Mouse (Mus musculus) G1E (cell line): ENCODE results near the gene Ttc29. TPM values are rescaled to one million over a fixed set of nuclear protein-coding genes. Genes with fewer than 3 reads are reported as not detected.

Source experiments
- ATAC-seq: 2 replicates; pipeline ENCODE4 v1.8.0; 2016; ENCODE audit warnings: mild to moderate bottlenecking; ENCODE audit not compliant: insufficient number of reproducible peaks, poor library complexity, low FRiP score, severe bottlenecking; ENCODE audit errors: extremely low read depth
- DNase-seq: peaks from one replicate; pipeline ENCODE4 v3.0.0; 2012; ENCODE audit warnings: low spot score
- H3K27me3 ChIP-seq: 2 replicates; pipeline ENCODE4 v1.6.1; 2012; ENCODE audit warnings: mild to moderate bottlenecking, low read length, inconsistent platforms; ENCODE audit not compliant: insufficient read depth
- H3K36me3 ChIP-seq: replicated peaks from 2 replicates; pipeline ENCODE3; 2012; ENCODE audit warnings: mild to moderate bottlenecking, inconsistent platforms
- H3K4me1 ChIP-seq: 2 replicates; pipeline ENCODE4 v1.6.1; 2012; ENCODE audit warnings: low read depth, low read length, inconsistent platforms, mixed read lengths; ENCODE audit not compliant: insufficient read depth
- H3K4me3 ChIP-seq: 2 replicates; pipeline ENCODE4 v1.5.1; 2012; ENCODE audit warnings: low read depth, mild to moderate bottlenecking, inconsistent platforms, low read length, moderate library complexity, mixed read lengths
- H3K9me3 ChIP-seq: replicated peaks from 2 replicates; pipeline ENCODE4 v1.6.1; 2012; ENCODE audit warnings: inconsistent platforms
- CTCF ChIP-seq: IDR thresholded peaks from 2 replicates; pipeline ENCODE4 v1.5.1; 2012; ENCODE audit warnings: low read depth, low read length, inconsistent platforms, mixed read lengths
- GATA1 ChIP-seq: IDR thresholded peaks from 2 replicates; pipeline ENCODE4 v1.6.1; 2012; ENCODE audit warnings: borderline replicate concordance, low read length, inconsistent platforms, mixed read lengths
- GATA2 ChIP-seq: IDR thresholded peaks from 2 replicates; pipeline ENCODE4 v1.6.1; 2012; ENCODE audit warnings: low read depth, low read length, inconsistent platforms, borderline replicate concordance
- POLR2AphosphoS5 ChIP-seq: IDR thresholded peaks from 2 replicates; pipeline ENCODE4 v1.6.1; 2012; ENCODE audit warnings: low read depth, low read length, inconsistent platforms; ENCODE audit not compliant: insufficient replicate concordance
- TAL1 ChIP-seq: conservative IDR thresholded peaks from 2 replicates; pipeline ENCODE4 v1.6.1; 2012; ENCODE audit warnings: low read depth, low read length, inconsistent platforms, mixed read lengths
- polyA plus RNA-seq: library from polyadenylated mRNA; stranded (reverse); fragments of >175 nt; gene quantifications from 2 replicates; pipeline ENCODE4 v1.2.3, GENCODE M21; 2012
- total RNA-seq, 2 experiments: library from RNA; stranded (forward) in 1 of 2; stranded (reverse) in 1 of 2; fragments of 200-1000 nt in 1 of 2; fragments of >200 nt in 1 of 2; fragmentation: Nextera tagmentation in 1 of 2; gene quantifications; 2 replicates each; pipeline ENCODE4 v1.2.3; 2014 to 2017

Ttc29 gene
- total and polyA plus RNA-seq, 3 experiments = 0.38 to 2.8 (median 1.2) TPM

DNA sequence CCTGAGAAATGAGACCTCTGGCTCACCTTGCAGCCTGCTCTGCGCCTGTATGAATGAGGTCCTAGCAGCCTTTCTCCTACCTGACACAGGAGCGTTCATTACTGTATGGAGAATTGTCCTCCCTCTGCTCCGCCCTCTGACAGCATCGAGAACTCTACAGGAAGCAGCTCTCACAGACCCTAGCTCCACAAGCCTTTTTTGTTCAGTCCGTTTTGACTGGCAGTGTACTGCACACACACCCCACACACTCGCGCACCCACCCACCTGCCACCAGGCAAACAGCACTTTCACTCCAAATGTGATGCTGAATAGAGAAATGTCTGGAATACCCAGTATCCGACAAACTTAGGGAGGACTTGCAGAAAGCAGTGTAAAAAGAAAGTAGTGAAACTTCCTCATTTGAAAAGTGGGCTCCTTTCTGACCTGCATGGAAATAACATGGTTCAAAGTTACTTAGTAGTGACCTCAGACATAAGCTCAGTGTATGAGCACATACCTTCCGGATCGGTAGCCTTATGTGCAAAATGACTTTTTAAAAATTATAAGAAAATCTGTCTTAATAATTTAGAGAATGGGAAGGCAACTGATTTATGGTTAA lies 76.4 kb downstream of the Ttc29 start:
- no peak for DNase-seq
- no peaks in the 10 kb centered on the region for H3K36me3 ChIP-seq
- no peaks in the 10 kb centered on the region for H3K9me3 ChIP-seq
- no peak overlapping the region for H3K4me3 ChIP-seq
- peaks cover 5% of the 10 kb centered on the region for H3K27me3 ChIP-seq
- no peak for TF ChIP-seq POLR2AphosphoS5
- TF ChIP-seq GATA1 = no peak
- TF ChIP-seq CTCF = no peak
- no peak for TF ChIP-seq GATA2
- TF ChIP-seq TAL1 = no peak
- peaks cover 11% of the 10 kb centered on the region for H3K4me1 ChIP-seq
- ATAC-seq = no peak

DNA sequence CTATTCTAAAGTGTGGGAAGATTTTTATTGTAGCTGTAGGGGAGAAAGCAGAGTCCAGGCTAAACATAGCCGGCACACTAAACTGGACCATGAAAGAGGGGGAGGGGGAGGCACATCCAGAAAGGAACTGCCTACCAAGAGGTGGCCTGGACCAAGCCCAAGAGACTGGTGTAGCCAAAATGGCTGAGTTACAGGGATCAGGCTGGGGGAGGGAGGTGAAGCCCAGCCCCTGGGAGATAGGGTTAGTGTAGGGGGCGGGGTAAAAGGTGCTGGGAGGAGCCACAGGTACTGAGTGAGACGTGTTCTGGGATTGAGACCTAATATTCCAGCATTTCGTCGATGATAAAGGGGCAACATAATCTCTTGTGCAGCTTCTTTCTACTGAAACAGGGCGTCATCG lies 77.2 kb downstream of the Ttc29 start:
- peaks cover 5% of the 10 kb centered on the region for H3K27me3 ChIP-seq
- no peak for ATAC-seq
- H3K4me3 ChIP-seq = no peak overlapping the region

DNA sequence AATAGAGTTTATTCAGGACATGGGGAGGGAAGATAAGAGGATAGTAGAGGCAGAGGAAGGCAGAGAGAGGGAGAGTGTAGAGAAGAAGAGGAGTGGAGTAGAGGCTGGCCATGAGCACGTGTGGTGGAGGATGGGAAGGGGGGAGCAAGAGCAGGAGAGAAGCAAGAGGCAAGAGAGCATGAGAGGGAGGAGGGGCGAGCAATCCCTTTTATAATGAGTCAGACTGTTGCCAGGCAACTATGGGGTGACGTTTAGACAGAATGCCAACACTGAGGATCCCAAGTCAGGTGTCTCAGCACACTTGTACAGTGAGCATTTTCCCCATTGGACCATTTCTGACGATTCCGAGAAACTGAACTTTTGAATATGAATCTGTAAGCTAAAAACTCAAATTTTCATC lies 82.4 kb downstream of the Ttc29 start:
- no peak for DNase-seq

More for the DNA sequence above, 77.2 kb downstream of the Ttc29 start:
- no peak for DNase-seq
- no peaks in the 10 kb centered on the region for H3K36me3 ChIP-seq
- TF ChIP-seq GATA1 (no peak), TAL1 (no peak), POLR2AphosphoS5 (no peak), GATA2 (no peak), CTCF (no peak)
- H3K9me3 ChIP-seq = no peaks in the 10 kb centered on the region
- H3K4me1 ChIP-seq = peaks cover 15% of the 10 kb centered on the region

DNA sequence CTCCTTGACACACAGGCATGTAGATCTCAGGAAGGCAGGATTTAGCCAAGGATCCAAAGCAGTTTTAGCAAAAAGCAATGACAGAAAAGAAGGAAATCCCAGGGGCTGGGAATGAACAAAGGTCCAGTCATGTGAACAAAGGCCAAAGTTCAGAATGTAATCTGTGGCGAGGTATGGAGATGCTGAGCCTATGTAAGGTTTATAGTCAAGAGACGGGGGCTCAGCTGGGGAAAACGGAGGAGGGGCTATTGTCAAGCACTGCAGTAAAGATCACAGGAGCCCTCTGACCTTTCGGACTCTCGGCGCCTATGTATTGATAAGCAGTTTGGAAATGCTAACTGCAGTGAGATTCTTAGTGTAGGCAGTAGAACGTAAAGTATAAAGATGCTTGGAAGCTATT lies 90.5 kb downstream of the Ttc29 start:
- Histone ChIP-seq H3K36me3 (no peaks in the 10 kb centered on the region), H3K4me3 (no peak overlapping the region), H3K4me1 (peaks cover 3% of the 10 kb centered on the region), H3K9me3 (no peaks in the 10 kb centered on the region), H3K27me3 (peaks cover 35% of the 10 kb centered on the region)
- DNase-seq = no peak
- TF ChIP-seq GATA2 = no peak
- TF ChIP-seq GATA1 = no peak
- no peak for TF ChIP-seq TAL1
- no peak for TF ChIP-seq CTCF
- no peak for TF ChIP-seq POLR2AphosphoS5
- ATAC-seq = no peak

More for the DNA sequence above, 82.4 kb downstream of the Ttc29 start:
- peaks cover 12% of the 10 kb centered on the region for H3K4me1 ChIP-seq
- no peaks in the 10 kb centered on the region for H3K36me3 ChIP-seq
- no peaks in the 10 kb centered on the region for H3K9me3 ChIP-seq
- no peak for ATAC-seq
- peaks cover 18% of the 10 kb centered on the region for H3K27me3 ChIP-seq
- TF ChIP-seq TAL1 = no peak
- TF ChIP-seq POLR2AphosphoS5 = no peak
- no peak overlapping the region for H3K4me3 ChIP-seq

DNA sequence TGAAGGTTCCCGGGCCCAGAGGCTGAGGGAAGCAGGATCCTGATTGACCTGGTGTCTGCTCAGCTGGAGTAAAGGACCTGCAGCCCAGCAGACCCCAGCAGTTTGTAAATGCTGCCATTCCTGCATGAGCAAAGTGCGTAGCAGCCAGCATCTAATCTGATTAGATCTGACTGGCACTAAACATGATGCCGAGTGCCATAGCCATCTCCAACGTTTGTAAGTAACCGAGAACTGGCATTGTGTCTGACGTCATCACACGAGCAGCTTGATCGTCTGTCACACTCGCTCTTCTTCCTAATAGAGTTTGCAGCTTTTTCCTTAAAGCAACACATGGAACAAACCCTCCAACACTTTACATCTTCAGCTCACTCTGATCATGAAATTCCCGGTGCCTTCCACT lies 93.5 kb downstream of the Ttc29 start:
- no peaks in the 10 kb centered on the region for H3K9me3 ChIP-seq
- no peak overlapping the region for H3K4me3 ChIP-seq
- TF ChIP-seq GATA1 = no peak
- no peak for TF ChIP-seq CTCF
- TF ChIP-seq TAL1 = no peak
- no peak for TF ChIP-seq POLR2AphosphoS5
- no peak for TF ChIP-seq GATA2
- no peak for ATAC-seq
- H3K27me3 ChIP-seq = peaks cover 34% of the 10 kb centered on the region
- no peaks in the 10 kb centered on the region; the same call in 1 of the 2 replicates for H3K4me1 ChIP-seq
- no peaks in the 10 kb centered on the region for H3K36me3 ChIP-seq
- no peak for DNase-seq

DNA sequence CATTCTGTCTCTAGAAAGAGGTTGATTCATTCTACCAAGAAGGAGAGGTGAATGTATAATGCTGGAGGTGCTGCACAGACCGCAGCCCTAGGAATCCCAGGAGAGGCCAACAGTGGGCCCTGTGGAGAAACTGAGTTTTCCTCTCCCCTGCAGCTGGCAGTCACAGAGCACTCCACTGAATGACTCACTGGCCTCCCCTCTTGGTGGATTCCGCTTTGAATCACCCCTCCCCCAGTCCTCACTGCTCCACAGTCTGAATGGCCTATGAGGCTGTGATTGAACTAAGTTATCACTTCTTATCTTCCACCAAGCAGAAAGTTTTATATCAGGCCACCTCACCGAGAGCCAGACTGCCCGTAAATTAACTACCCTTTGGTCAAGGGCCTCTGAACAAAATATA lies 94.0 kb downstream of the Ttc29 start:
- Histone ChIP-seq H3K9me3 (no peaks in the 10 kb centered on the region), H3K4me1 (no peaks in the 10 kb centered on the region; the same call in 1 of the 2 replicates), H3K36me3 (no peaks in the 10 kb centered on the region), H3K4me3 (no peak overlapping the region), H3K27me3 (peaks cover 33% of the 10 kb centered on the region)
- TF ChIP-seq GATA2 (no peak), POLR2AphosphoS5 (no peak), TAL1 (no peak), CTCF (no peak), GATA1 (no peak)
- DNase-seq = no peak
- no peak for ATAC-seq

DNA sequence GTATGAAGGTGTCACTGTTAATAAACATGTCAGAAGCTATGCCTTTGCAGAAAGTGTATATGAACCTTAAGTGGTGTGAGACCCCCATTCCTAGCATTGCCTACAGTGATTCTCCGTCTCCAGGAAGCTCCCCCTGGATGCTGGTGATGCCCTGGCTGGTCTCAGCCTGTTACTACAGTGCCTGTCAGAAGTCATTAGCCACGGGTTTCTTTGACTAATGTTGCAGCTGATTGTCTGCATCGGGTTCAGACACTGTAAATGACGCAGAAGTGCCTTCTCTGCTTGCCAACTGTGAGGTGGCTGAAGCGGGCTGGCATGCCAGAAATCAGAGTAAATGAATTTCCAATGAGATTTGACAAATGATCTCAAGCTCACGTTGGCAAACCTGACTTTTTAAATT lies 96.4 kb downstream of the Ttc29 start:
- Histone ChIP-seq H3K27me3 (peaks cover 28% of the 10 kb centered on the region), H3K4me1 (peaks cover 1% of the 10 kb centered on the region; the same call in 1 of the 2 replicates), H3K4me3 (no peak overlapping the region), H3K36me3 (no peaks in the 10 kb centered on the region), H3K9me3 (no peaks in the 10 kb centered on the region)
- TF ChIP-seq GATA1 = no peak
- TF ChIP-seq GATA2 = no peak
- no peak for TF ChIP-seq POLR2AphosphoS5
- no peak for TF ChIP-seq CTCF
- no peak for DNase-seq
- ATAC-seq = no peak
